Mouse (Mus musculus): ENCODE measurements around the gene Btbd11. TPM values are rescaled to one million over a fixed set of nuclear protein-coding genes. Genes with fewer than 3 reads are reported as not detected.
A peak's percentile ranks its signal among the peaks of the same experiment; 100 is the strongest.

Btbd11 gene
- polyA plus RNA-seq, 1 experiment from 2014 or later: 3.7 TPM

- WGBS: 75% methylated on average over 8 of the region's 8 CpGs
- DNase-seq (no peak), ATAC-seq (ENCODE audit: insufficient read depth) (no peak)
- H3K4me3 ChIP-seq (ENCODE audit: low read depth, low read length): no peak overlapping the region
- no peaks in the 10 kb centered on the region for H3K27me3 ChIP-seq (ENCODE audit: insufficient read depth, low read length)
- no peak for TF ChIP-seq CTCF (IDR thresholded peaks at IDR 0.05; ENCODE audit: low read depth)
- H3K4me1 ChIP-seq (ENCODE audit: insufficient read depth): no peaks in the 10 kb centered on the region
- H3K4me2 ChIP-seq: no peak overlapping the region
- no peaks in the 10 kb centered on the region for H3K9me3 ChIP-seq (ENCODE audit: low read depth, low read length)
- no peak overlapping the region for H3K27ac ChIP-seq (ENCODE audit: low read depth)
- H3K9ac ChIP-seq: no peak overlapping the region
- no peaks in the 10 kb centered on the region for H3K36me3 ChIP-seq (ENCODE audit: insufficient read depth)
Observed at GRCm38 (mm10) chr10:85496358-85496757, 109.7 kb downstream of the Btbd11 start.

- WGBS: 31% methylated on average over 2 of the region's 2 CpGs
- no peak for ATAC-seq (ENCODE audit: insufficient read depth)
- Histone ChIP-seq H3K9me3 (ENCODE audit: low read depth, low read length) (no peaks in the 10 kb centered on the region), H3K27me3 (ENCODE audit: insufficient read depth, low read length) (no peaks in the 10 kb centered on the region), H3K4me2 (no peak overlapping the region), H3K27ac (ENCODE audit: low read depth) (no peak overlapping the region), H3K4me1 (ENCODE audit: insufficient read depth) (0 out of 2 replicates have a peak, but pooled peaks cover 3% of the 10 kb centered on the region), H3K4me3 (ENCODE audit: low read depth, low read length) (no peak overlapping the region), H3K9ac (no peak overlapping the region), H3K36me3 (ENCODE audit: insufficient read depth) (no peaks in the 10 kb centered on the region)
- no peak for TF ChIP-seq CTCF (IDR thresholded peaks at IDR 0.05; ENCODE audit: low read depth)
- no peak for DNase-seq
Observed at GRCm38 (mm10) chr10:85496981-85497380, 110.4 kb downstream of the Btbd11 start.

GRCm38 (mm10) chr10:85497931-85498330 is 111.3 kb downstream of the Btbd11 start:
- no peaks in the 10 kb centered on the region for H3K36me3 ChIP-seq (ENCODE audit: insufficient read depth)
- no peaks in the 10 kb centered on the region for H3K9me3 ChIP-seq (ENCODE audit: low read depth, low read length)
- ATAC-seq (ENCODE audit: insufficient read depth) (no peak), DNase-seq (no peak)
- H3K27me3 ChIP-seq (ENCODE audit: insufficient read depth, low read length): no peaks in the 10 kb centered on the region
- no peak overlapping the region for H3K4me2 ChIP-seq
- H3K27ac ChIP-seq (ENCODE audit: low read depth): no peak overlapping the region
- H3K4me1 ChIP-seq (ENCODE audit: insufficient read depth): peaks cover 3% of the 10 kb centered on the region; the same call in 1 of the 2 replicates
- no peak overlapping the region for H3K9ac ChIP-seq
- no peak for TF ChIP-seq CTCF (IDR thresholded peaks at IDR 0.05; ENCODE audit: low read depth)
- H3K4me3 ChIP-seq (ENCODE audit: low read depth, low read length): no peak overlapping the region
- 71% methylated on average over 5 of the region's 5 CpGs for WGBS

- ATAC-seq (ENCODE audit: insufficient read depth) (no peak), DNase-seq (no peak)
- Histone ChIP-seq H3K27ac (ENCODE audit: low read depth) (no peak overlapping the region), H3K4me3 (ENCODE audit: low read depth, low read length) (no peak overlapping the region), H3K27me3 (ENCODE audit: insufficient read depth, low read length) (no peaks in the 10 kb centered on the region), H3K4me1 (ENCODE audit: insufficient read depth) (peaks cover 3% of the 10 kb centered on the region; the same call in 1 of the 2 replicates), H3K4me2 (no peak overlapping the region), H3K9ac (no peak overlapping the region), H3K36me3 (ENCODE audit: insufficient read depth) (no peaks in the 10 kb centered on the region), H3K9me3 (ENCODE audit: low read depth, low read length) (no peaks in the 10 kb centered on the region)
- TF ChIP-seq CTCF (IDR thresholded peaks at IDR 0.05; ENCODE audit: low read depth): no peak
- WGBS: 76% methylated on average over 9 of the region's 9 CpGs
Observed at GRCm38 (mm10) chr10:85500573-85501155, 114.0 kb downstream of the Btbd11 start.

GRCm38 (mm10) chr10:85501966-85502566 is 115.5 kb downstream of the Btbd11 start:
- no peaks in the 10 kb centered on the region for H3K27me3 ChIP-seq (ENCODE audit: insufficient read depth, low read length)
- H3K27ac ChIP-seq (ENCODE audit: low read depth): no peak overlapping the region
- ATAC-seq (ENCODE audit: insufficient read depth) (peak; percentile 43; the same call in 1 of the 2 replicates), DNase-seq (peak; percentile 45)
- peaks cover 3% of the 10 kb centered on the region; the same call in 1 of the 2 replicates for H3K4me1 ChIP-seq (ENCODE audit: insufficient read depth)
- no peaks in the 10 kb centered on the region for H3K9me3 ChIP-seq (ENCODE audit: low read depth, low read length)
- TF ChIP-seq CTCF (IDR thresholded peaks at IDR 0.05; ENCODE audit: low read depth): no peak
- no peak overlapping the region for H3K4me2 ChIP-seq
- WGBS: 29% methylated on average over 5 of the region's 5 CpGs
- H3K36me3 ChIP-seq (ENCODE audit: insufficient read depth): no peaks in the 10 kb centered on the region
- H3K9ac ChIP-seq: no peak overlapping the region
- no peak overlapping the region for H3K4me3 ChIP-seq (ENCODE audit: low read depth, low read length)

GRCm38 (mm10) chr10:85502656-85503055 is 116.0 kb downstream of the Btbd11 start:
- H3K27me3 ChIP-seq (ENCODE audit: insufficient read depth, low read length): no peaks in the 10 kb centered on the region
- no peaks in the 10 kb centered on the region for H3K9me3 ChIP-seq (ENCODE audit: low read depth, low read length)
- 63% methylated on average over 9 of the region's 9 CpGs for WGBS
- DNase-seq (no peak), ATAC-seq (ENCODE audit: insufficient read depth) (no peak)
- no peak overlapping the region for H3K27ac ChIP-seq (ENCODE audit: low read depth)
- H3K9ac ChIP-seq: no peak overlapping the region
- no peaks in the 10 kb centered on the region for H3K36me3 ChIP-seq (ENCODE audit: insufficient read depth)
- H3K4me3 ChIP-seq (ENCODE audit: low read depth, low read length): no peak overlapping the region
- H3K4me2 ChIP-seq: no peak overlapping the region
- TF ChIP-seq CTCF (IDR thresholded peaks at IDR 0.05; ENCODE audit: low read depth): no peak
- peaks cover 3% of the 10 kb centered on the region; the same call in 1 of the 2 replicates for H3K4me1 ChIP-seq (ENCODE audit: insufficient read depth)

- TF ChIP-seq CTCF (IDR thresholded peaks at IDR 0.05; ENCODE audit: low read depth): no peak
- H3K36me3 ChIP-seq (ENCODE audit: insufficient read depth): no peaks in the 10 kb centered on the region
- 69% methylated on average over 7 of the region's 7 CpGs for WGBS
- no peaks in the 10 kb centered on the region for H3K27me3 ChIP-seq (ENCODE audit: insufficient read depth, low read length)
- no peak overlapping the region for H3K9ac ChIP-seq
- no peak overlapping the region for H3K27ac ChIP-seq (ENCODE audit: low read depth)
- peaks cover 3% of the 10 kb centered on the region; the same call in 1 of the 2 replicates for H3K4me1 ChIP-seq (ENCODE audit: insufficient read depth)
- DNase-seq (peak; percentile 58), ATAC-seq (ENCODE audit: insufficient read depth) (peak; percentile 55; the same call in 1 of the 2 replicates)
- H3K4me2 ChIP-seq: no peak overlapping the region
- H3K9me3 ChIP-seq (ENCODE audit: low read depth, low read length): no peaks in the 10 kb centered on the region
- no peak overlapping the region for H3K4me3 ChIP-seq (ENCODE audit: low read depth, low read length)
Observed at GRCm38 (mm10) chr10:85503453-85503852, 116.8 kb downstream of the Btbd11 start.

Measured in lung, embryonic 14.5 days (tissue).